Mouse (Mus musculus) left cerebral cortex, postnatal 25 days (tissue): ENCODE measurements around the gene Bcor. TPM values are rescaled to one million over a fixed set of nuclear protein-coding genes. Genes with fewer than 3 reads are reported as not detected.

Source experiments
- DNase-seq, 2 experiments: peaks; one replicate each; pipeline ENCODE4 v3.0.0; 2022; ENCODE audit warnings: low spot score in 2 of 2, mixed read lengths in 1 of 2
- intact Hi-C: fragments of 180-260 bp; cut with DNase I; formaldehyde crosslinking; loops from one replicate; pipeline ENCODE4 v1.15.1; 2025
- total RNA-seq, 2 experiments: library from RNA; stranded (reverse); gene quantifications; 2 replicates each; pipeline ENCODE4 v1.2.3; 2021

Gene Bcor
- total RNA-seq, 2 experiments from 2014 or later: 31.3 to 35.8 TPM

- intact Hi-C loops: loop anchor here (5.0 to 10.0 kb wide), 2 partner anchors 85 to 337 kb away; no protein-coding TSS in a partner anchor
- DNase-seq: no peak
Observed at GRCm38 (mm10) chrX:12001969-12002368, 158.2 kb downstream of the Bcor start.

- DNase-seq: no peak
- intact Hi-C loops: loop anchor here (5.0 to 10.0 kb wide), 2 partner anchors 86 to 337 kb away; no protein-coding TSS in a partner anchor
Observed at GRCm38 (mm10) chrX:12001336-12001735, 158.8 kb downstream of the Bcor start.

GRCm38 (mm10) chrX:12000620-12001019, 159.5 kb downstream of the Bcor start:
- DNase-seq: no peak
- intact Hi-C loops: loop anchor here (5.0 to 10.0 kb wide), 2 partner anchors 87 to 336 kb away; no protein-coding TSS in a partner anchor

GRCm38 (mm10) chrX:11999951-12000350, 160.2 kb downstream of the Bcor start:
- intact Hi-C loops: loop anchor here (5.0 to 10.0 kb wide), 2 partner anchors 87 to 335 kb away; no protein-coding TSS in a partner anchor
- no peak for DNase-seq

- intact Hi-C loops: no loop called here
- DNase-seq: peak in 1 of 2 experiments; percentile 19
Observed at GRCm38 (mm10) chrX:11998934-11999336, 161.2 kb downstream of the Bcor start.

GRCm38 (mm10) chrX:11996891-11997290, 163.3 kb downstream of the Bcor start:
- no peak for DNase-seq
- intact Hi-C loops: no loop called here

GRCm38 (mm10) chrX:11996489-11996888, 163.7 kb downstream of the Bcor start:
- intact Hi-C loops: no loop called here
- DNase-seq: no peak

GRCm38 (mm10) chrX:11993641-11994419, 166.3 kb downstream of the Bcor start:
- intact Hi-C loops: no loop called here
- no peak for DNase-seq

- intact Hi-C loops: no loop called here
- DNase-seq: no peak
Observed at GRCm38 (mm10) chrX:11989471-11989870, 170.7 kb downstream of the Bcor start.

- no peak for DNase-seq
- intact Hi-C loops: no loop called here
Observed at GRCm38 (mm10) chrX:11988191-11988896, 171.8 kb downstream of the Bcor start.

- intact Hi-C loops: no loop called here
- no peak for DNase-seq
Observed at GRCm38 (mm10) chrX:11987602-11988001, 172.6 kb downstream of the Bcor start.
